Mouse (Mus musculus) erythroblast, embryonic 14.5 days (primary cell): Measurements from ENCODE around the gene Neo1.

Source experiments
- GATA1 ChIP-seq: IDR thresholded peaks from 2 replicates; pipeline ENCODE4 v1.6.1; 2012; ENCODE audit warnings: low read length, inconsistent platforms, mixed read lengths
- TAL1 ChIP-seq: IDR thresholded peaks from 3 replicates; pipeline ENCODE4 v1.6.1; 2012; ENCODE audit warnings: low read length, inconsistent platforms, mixed read lengths

DNA sequence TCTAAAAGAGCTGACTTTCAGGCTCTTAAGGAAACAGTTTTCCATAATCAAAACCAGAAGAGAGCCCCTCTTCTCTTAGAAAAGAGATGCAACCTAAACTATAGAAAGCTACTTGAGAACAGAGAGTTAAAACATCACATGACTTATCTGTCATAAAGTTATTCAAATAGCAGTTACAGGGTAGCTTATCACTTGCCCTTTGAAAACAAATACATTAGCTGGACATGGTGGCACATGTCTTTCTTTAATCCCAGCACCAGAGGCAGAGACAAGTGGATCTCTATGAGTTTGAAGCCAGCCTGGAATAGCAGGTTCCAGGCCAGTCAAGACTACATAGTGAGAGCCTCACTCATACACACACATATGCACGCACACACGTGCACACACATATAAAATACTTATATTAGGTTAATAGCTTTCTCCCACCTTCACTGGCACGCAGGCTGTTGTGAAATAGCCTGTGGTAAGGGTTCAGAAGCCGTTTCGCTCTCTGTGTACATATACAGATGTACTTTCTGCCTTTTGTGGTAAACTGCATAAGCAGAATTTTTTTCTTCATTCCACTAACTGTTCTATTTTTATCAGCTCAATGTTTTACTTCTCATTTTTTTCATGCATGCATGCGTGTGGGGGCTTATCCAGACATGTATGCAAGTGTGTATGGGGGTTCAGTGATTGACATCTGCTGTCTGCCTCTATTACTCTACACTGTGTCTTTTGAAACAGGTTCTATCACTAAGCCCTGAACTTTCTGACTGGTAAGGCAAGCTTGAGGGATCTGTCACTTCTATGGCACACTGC is 144.2 kb downstream of the Neo1 start:
- TF ChIP-seq GATA1 (no peak), TAL1 (no peak)
